Mouse (Mus musculus): ENCODE data around the gene 4930564D02Rik. TPM values are rescaled to one million over a fixed set of nuclear protein-coding genes. Genes with fewer than 3 reads are reported as not detected.
A peak's percentile ranks its signal among the peaks of the same experiment; 100 is the strongest.

The 4930564D02Rik gene
- polyA plus RNA-seq, 1 experiment from 2014 or later: not detected

GRCm38 (mm10) chr3:105053698-105054001 is 13.0 kb upstream of the 4930564D02Rik start:
- WGBS: 76% methylated on average over 4 of the region's 4 CpGs
- H3K9ac ChIP-seq (replicated peaks; ENCODE audit: low read depth, low read length): peak overlapping the region; percentile 53
- peak overlapping the region; percentile 55; the same call in 1 of the 2 replicates for H3K27ac ChIP-seq (ENCODE audit: low read length)
- peak overlapping the region; percentile 78 for H3K4me2 ChIP-seq (ENCODE audit: low read length)
- H3K27me3 ChIP-seq (replicated peaks; ENCODE audit: control insufficient read depth, insufficient read depth, low read length): no peaks in the 10 kb centered on the region
- H3K4me3 ChIP-seq (replicated peaks; ENCODE audit: low read length): peak overlapping the region; percentile 63
- ATAC-seq: no peak
- H3K4me1 ChIP-seq (replicated peaks; ENCODE audit: control insufficient read depth, insufficient read depth, low read length): peaks cover 29% of the 10 kb centered on the region
- no peaks in the 10 kb centered on the region for H3K9me3 ChIP-seq (ENCODE audit: control insufficient read depth, low read length)
- no peaks in the 10 kb centered on the region for H3K36me3 ChIP-seq (ENCODE audit: control insufficient read depth, insufficient read depth)

GRCm38 (mm10) chr3:105054952-105055351 is 11.7 kb upstream of the 4930564D02Rik start:
- no peak overlapping the region; the same call in 1 of the 2 replicates for H3K9ac ChIP-seq (replicated peaks; ENCODE audit: low read depth, low read length)
- H3K27ac ChIP-seq (ENCODE audit: low read length): no peak overlapping the region; the same call in 1 of the 2 replicates

GRCm38 (mm10) chr3:105055666-105056065 is 11.0 kb upstream of the 4930564D02Rik start:
- 83% methylated on average over 4 of the region's 4 CpGs for WGBS
- peaks cover 18% of the 10 kb centered on the region for H3K4me1 ChIP-seq (replicated peaks; ENCODE audit: control insufficient read depth, insufficient read depth, low read length)
- H3K4me3 ChIP-seq (replicated peaks; ENCODE audit: low read length): no peak overlapping the region
- H3K36me3 ChIP-seq (ENCODE audit: control insufficient read depth, insufficient read depth): no peaks in the 10 kb centered on the region
- H3K9me3 ChIP-seq (ENCODE audit: control insufficient read depth, low read length): no peaks in the 10 kb centered on the region
- H3K27me3 ChIP-seq (replicated peaks; ENCODE audit: control insufficient read depth, insufficient read depth, low read length): 0 out of 2 replicates have a peak, but pooled peaks cover 1% of the 10 kb centered on the region
- ATAC-seq: no peak
- no peak overlapping the region for H3K4me2 ChIP-seq (ENCODE audit: low read length)
- H3K27ac ChIP-seq (ENCODE audit: low read length): no peak overlapping the region
- H3K9ac ChIP-seq (replicated peaks; ENCODE audit: low read depth, low read length): no peak overlapping the region

More at GRCm38 (mm10) chr3:105054952-105055351, 11.7 kb upstream of the 4930564D02Rik start:
- H3K36me3 ChIP-seq (ENCODE audit: control insufficient read depth, insufficient read depth): no peaks in the 10 kb centered on the region
- no peak overlapping the region for H3K4me3 ChIP-seq (replicated peaks; ENCODE audit: low read length)
- H3K27me3 ChIP-seq (replicated peaks; ENCODE audit: control insufficient read depth, insufficient read depth, low read length): no peaks in the 10 kb centered on the region
- ATAC-seq: no peak
- 51% methylated on average over 7 of the region's 7 CpGs for WGBS
- H3K9me3 ChIP-seq (ENCODE audit: control insufficient read depth, low read length): no peaks in the 10 kb centered on the region
- peaks cover 22% of the 10 kb centered on the region for H3K4me1 ChIP-seq (replicated peaks; ENCODE audit: control insufficient read depth, insufficient read depth, low read length)
- H3K4me2 ChIP-seq (ENCODE audit: low read length): no peak overlapping the region

- Histone ChIP-seq H3K4me1 (replicated peaks; ENCODE audit: control insufficient read depth, insufficient read depth, low read length) (peaks cover 3% of the 10 kb centered on the region), H3K9ac (replicated peaks; ENCODE audit: low read depth, low read length) (peak overlapping the region; percentile 50), H3K27ac (ENCODE audit: low read length) (no peak overlapping the region), H3K9me3 (ENCODE audit: control insufficient read depth, low read length) (no peaks in the 10 kb centered on the region), H3K36me3 (ENCODE audit: control insufficient read depth, insufficient read depth) (no peaks in the 10 kb centered on the region), H3K27me3 (replicated peaks; ENCODE audit: control insufficient read depth, insufficient read depth, low read length) (peaks cover 3% of the 10 kb centered on the region; the same call in 1 of the 2 replicates), H3K4me2 (ENCODE audit: low read length) (peak overlapping the region; percentile 54), H3K4me3 (replicated peaks; ENCODE audit: low read length) (peak overlapping the region; percentile 32)
- peak; percentile 72 for ATAC-seq
- WGBS: 15% methylated on average over 25 of the region's 25 CpGs
These were observed 7.8 kb upstream of the 4930564D02Rik start for GRCm38 (mm10) chr3:105058627-105059513.

DNA sequence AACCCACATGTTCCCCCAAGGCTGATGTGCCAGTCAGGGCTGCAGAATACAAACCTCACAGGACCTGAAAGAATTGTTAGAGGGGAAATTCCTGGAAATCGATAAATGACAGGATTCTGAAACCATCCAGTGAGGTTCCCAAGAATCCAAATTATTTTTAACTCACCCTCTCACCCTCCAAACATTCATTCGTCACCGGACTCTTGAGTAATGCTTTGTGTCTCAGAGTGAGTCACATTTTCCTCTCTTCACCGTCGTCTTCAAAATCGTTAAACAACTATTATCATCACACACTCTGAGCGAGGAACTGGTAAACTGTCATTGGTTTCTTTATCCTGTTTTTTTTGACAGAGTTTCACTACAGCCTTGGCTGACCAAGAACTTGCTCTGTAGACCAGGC is 6.7 kb upstream of the 4930564D02Rik start:
- WGBS: 71% methylated on average over 7 of the region's 7 CpGs

GRCm38 (mm10) chr3:105060992-105061391 is 5.7 kb upstream of the 4930564D02Rik start:
- H3K4me2 ChIP-seq (ENCODE audit: low read length): no peak overlapping the region
- H3K4me1 ChIP-seq (replicated peaks; ENCODE audit: control insufficient read depth, insufficient read depth, low read length): peaks cover 3% of the 10 kb centered on the region
- no peaks in the 10 kb centered on the region for H3K9me3 ChIP-seq (ENCODE audit: control insufficient read depth, low read length)
- H3K9ac ChIP-seq (replicated peaks; ENCODE audit: low read depth, low read length): no peak overlapping the region
- whole genome bisulfite sequencing: 76% methylated on average over 6 of the region's 6 CpGs
- no peak overlapping the region for H3K27ac ChIP-seq (ENCODE audit: low read length)
- no peak overlapping the region for H3K4me3 ChIP-seq (replicated peaks; ENCODE audit: low read length)
- peaks cover 3% of the 10 kb centered on the region; the same call in 1 of the 2 replicates for H3K27me3 ChIP-seq (replicated peaks; ENCODE audit: control insufficient read depth, insufficient read depth, low read length)
- no peaks in the 10 kb centered on the region for H3K36me3 ChIP-seq (ENCODE audit: control insufficient read depth, insufficient read depth)
- ATAC-seq: no peak

More for the DNA sequence above, 6.7 kb upstream of the 4930564D02Rik start:
- Histone ChIP-seq H3K27me3 (replicated peaks; ENCODE audit: control insufficient read depth, insufficient read depth, low read length) (peaks cover 3% of the 10 kb centered on the region; the same call in 1 of the 2 replicates), H3K9me3 (ENCODE audit: control insufficient read depth, low read length) (no peaks in the 10 kb centered on the region), H3K4me1 (replicated peaks; ENCODE audit: control insufficient read depth, insufficient read depth, low read length) (peaks cover 3% of the 10 kb centered on the region), H3K4me2 (ENCODE audit: low read length) (no peak overlapping the region), H3K9ac (replicated peaks; ENCODE audit: low read depth, low read length) (no peak overlapping the region), H3K36me3 (ENCODE audit: control insufficient read depth, insufficient read depth) (no peaks in the 10 kb centered on the region), H3K27ac (ENCODE audit: low read length) (no peak overlapping the region), H3K4me3 (replicated peaks; ENCODE audit: low read length) (no peak overlapping the region)
- ATAC-seq: no peak

DNA sequence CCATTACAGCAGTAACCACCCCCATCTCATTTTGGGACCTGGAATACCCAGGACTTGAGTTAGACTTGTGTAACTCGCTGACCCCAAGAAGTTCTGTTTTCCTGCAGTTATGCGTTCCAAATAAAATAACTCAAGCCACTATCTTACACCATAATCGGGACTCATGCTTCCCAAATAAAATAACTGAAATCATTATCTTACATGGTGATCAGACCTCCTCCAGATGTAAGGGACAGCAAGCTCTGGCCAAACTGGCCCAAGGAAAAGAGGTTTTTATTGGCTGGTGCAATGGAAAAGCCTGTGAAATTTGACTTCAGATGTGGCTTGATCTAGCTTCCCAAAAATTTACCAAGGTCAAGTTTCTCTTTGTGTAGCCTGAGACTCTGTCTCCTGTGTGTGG is 5.1 kb upstream of the 4930564D02Rik start:
- no peak overlapping the region for H3K27ac ChIP-seq (ENCODE audit: low read length)
- H3K27me3 ChIP-seq (replicated peaks; ENCODE audit: control insufficient read depth, insufficient read depth, low read length): peaks cover 3% of the 10 kb centered on the region; the same call in 1 of the 2 replicates
- H3K4me2 ChIP-seq (ENCODE audit: low read length): no peak overlapping the region
- no peak for ATAC-seq
- no peaks in the 10 kb centered on the region for H3K9me3 ChIP-seq (ENCODE audit: control insufficient read depth, low read length)
- H3K4me3 ChIP-seq (replicated peaks; ENCODE audit: low read length): no peak overlapping the region
- no peak overlapping the region for H3K9ac ChIP-seq (replicated peaks; ENCODE audit: low read depth, low read length)
- WGBS: 84% methylated on average over 3 of the region's 3 CpGs
- H3K4me1 ChIP-seq (replicated peaks; ENCODE audit: control insufficient read depth, insufficient read depth, low read length): peaks cover 3% of the 10 kb centered on the region
- H3K36me3 ChIP-seq (ENCODE audit: control insufficient read depth, insufficient read depth): no peaks in the 10 kb centered on the region

DNA sequence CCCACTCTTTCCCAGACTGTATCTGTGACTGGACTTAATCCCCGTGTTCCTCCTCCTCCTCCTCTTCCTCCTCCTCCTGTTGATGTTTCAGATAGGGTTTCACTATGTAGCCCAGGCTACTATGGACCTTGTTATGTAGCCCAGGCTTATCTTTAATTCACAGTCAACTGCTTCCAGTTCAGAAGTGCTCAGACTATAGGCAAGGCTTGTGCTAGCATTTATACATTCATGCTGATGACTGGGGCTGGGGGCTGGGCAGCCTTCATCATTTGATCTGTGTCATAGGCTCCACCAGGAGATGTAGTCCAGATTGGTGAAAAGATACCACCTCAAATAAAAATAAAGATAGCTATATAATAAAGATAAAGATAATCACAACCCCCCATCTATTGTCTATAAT is 4.7 kb upstream of the 4930564D02Rik start:
- H3K27me3 ChIP-seq (replicated peaks; ENCODE audit: control insufficient read depth, insufficient read depth, low read length): peaks cover 3% of the 10 kb centered on the region; the same call in 1 of the 2 replicates
- WGBS: 50% methylated on average over 1 of the region's 1 CpGs
- peaks cover 3% of the 10 kb centered on the region for H3K4me1 ChIP-seq (replicated peaks; ENCODE audit: control insufficient read depth, insufficient read depth, low read length)
- H3K9me3 ChIP-seq (ENCODE audit: control insufficient read depth, low read length): no peaks in the 10 kb centered on the region
- no peaks in the 10 kb centered on the region for H3K36me3 ChIP-seq (ENCODE audit: control insufficient read depth, insufficient read depth)
- no peak overlapping the region for H3K27ac ChIP-seq (ENCODE audit: low read length)
- H3K4me3 ChIP-seq (replicated peaks; ENCODE audit: low read length): no peak overlapping the region
- H3K4me2 ChIP-seq (ENCODE audit: low read length): no peak overlapping the region
- H3K9ac ChIP-seq (replicated peaks; ENCODE audit: low read depth, low read length): no peak overlapping the region
- ATAC-seq: no peak

DNA sequence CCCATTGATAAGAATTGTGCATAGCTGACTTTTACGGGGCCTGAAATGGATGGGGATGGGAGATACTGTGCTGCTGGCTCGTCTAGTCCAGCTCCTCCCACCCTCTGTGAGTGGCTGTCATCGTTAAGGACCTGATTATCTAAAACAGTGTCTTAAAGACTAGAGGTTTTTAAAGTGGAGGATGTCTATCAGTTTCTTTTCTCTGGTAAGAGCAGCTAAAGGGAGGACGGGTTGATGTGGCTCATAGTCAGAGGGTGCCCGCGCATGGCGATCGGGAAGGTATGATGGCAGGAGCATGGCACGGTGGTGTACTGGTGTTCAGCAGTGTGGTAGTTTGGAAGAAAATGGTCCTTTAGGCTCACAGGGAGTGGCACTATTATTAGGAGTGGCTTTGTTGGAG is 4.0 kb upstream of the 4930564D02Rik start:
- H3K27me3 ChIP-seq (replicated peaks; ENCODE audit: control insufficient read depth, insufficient read depth, low read length): peaks cover 3% of the 10 kb centered on the region; the same call in 1 of the 2 replicates
- H3K9ac ChIP-seq (replicated peaks; ENCODE audit: low read depth, low read length): no peak overlapping the region
- H3K27ac ChIP-seq (ENCODE audit: low read length): no peak overlapping the region
- ATAC-seq: no peak
- H3K9me3 ChIP-seq (ENCODE audit: control insufficient read depth, low read length): no peaks in the 10 kb centered on the region
- H3K4me1 ChIP-seq (replicated peaks; ENCODE audit: control insufficient read depth, insufficient read depth, low read length): peaks cover 3% of the 10 kb centered on the region
- no peak overlapping the region for H3K4me2 ChIP-seq (ENCODE audit: low read length)
- H3K36me3 ChIP-seq (ENCODE audit: control insufficient read depth, insufficient read depth): no peaks in the 10 kb centered on the region
- no peak overlapping the region for H3K4me3 ChIP-seq (replicated peaks; ENCODE audit: low read length)
- WGBS: 78% methylated on average over 9 of the region's 9 CpGs
